Mouse (Mus musculus): ENCODE measurements at regions not wholly inside any gene's neighbourhood (a gene's known extent, or its start where the extent isn't known, plus 50 kb on each side); places are given as distances from the start of the nearest gene placed in this dataset.

DNA sequence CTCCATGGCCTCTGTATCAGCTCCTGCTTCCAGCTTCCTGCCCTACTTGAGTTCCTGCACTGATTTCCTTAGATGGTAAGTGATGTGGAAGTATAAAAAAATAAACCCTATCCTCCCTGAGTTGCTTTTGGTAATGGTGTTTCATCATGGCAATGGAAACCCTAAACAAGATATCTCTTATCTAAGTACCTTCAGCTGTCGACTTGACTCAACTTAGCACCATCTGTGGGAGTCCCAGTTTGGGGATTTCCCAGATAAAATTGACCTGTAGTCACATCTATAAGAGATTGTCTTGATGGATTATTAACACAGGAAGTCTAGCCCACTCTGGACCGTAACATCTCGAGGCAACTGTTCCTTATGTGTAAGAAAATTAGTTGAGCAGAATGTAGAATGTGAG, 570.2 kb upstream of the Gm10306 start:
- DNase-seq (ENCODE audit: low spot score), result no peak

DNA sequence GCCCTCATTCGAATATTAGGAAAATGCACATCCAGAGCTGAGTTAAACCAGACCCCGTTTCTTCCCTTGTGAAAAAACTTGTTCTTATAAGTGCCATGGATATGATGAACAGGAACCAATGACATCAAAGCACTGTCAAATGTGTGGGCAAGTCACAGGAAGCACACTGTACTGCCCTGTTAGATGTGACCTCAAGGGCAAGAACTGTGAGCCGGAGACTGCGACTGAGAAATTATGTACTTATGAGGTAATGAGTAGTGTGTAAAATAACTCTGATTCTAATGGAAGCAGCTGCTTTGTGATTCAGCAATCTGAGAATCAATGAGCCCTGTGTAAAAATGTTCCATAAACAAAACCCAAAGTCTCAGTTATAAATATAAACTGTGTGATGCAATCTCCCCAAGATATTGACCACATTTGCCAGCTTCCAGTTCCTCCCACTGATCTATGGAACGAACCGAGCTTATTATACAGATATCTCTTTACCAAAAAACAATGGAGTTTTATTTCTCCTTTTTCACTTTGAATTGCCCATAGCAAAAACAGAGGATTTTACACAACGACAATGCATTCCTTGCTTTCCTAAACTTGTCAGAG, 566.0 kb upstream of the Gm10306 start:
- no peak for DNase-seq (ENCODE audit: low spot score)

- DNase-seq (ENCODE audit: low spot score), result no peak
These were observed 550.5 kb upstream of the Gm10306 start for GRCm38 (mm10) chr4:94005818-94006217.

GRCm38 (mm10) chr4:94007088-94007768, 549.1 kb upstream of the Gm10306 start:
- peak; percentile 12 for DNase-seq (ENCODE audit: low spot score)

DNA sequence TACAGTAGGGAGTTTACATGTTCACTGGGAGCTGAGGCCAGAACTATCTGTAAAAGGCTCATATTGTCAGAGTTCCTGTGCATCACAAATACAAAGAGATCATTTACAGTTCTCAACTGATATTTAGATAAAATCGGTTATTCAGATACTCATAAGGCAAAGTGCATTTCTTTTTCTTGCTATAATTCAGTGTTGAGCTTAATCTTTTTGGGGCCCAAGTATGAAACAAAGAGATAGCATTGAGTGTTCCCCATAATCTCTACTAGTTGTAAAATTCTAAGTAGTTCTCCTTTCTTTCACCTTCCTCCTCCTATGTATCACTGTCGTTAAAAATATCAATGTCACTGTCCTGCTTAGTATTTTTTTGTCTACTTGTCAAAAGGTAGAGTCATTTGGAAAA, 540.6 kb upstream of the Gm10306 start:
- no peak for DNase-seq (ENCODE audit: low spot score)

- no peak for DNase-seq (ENCODE audit: low spot score)
These were observed 538.6 kb upstream of the Gm10306 start for GRCm38 (mm10) chr4:94017702-94018101.

DNA sequence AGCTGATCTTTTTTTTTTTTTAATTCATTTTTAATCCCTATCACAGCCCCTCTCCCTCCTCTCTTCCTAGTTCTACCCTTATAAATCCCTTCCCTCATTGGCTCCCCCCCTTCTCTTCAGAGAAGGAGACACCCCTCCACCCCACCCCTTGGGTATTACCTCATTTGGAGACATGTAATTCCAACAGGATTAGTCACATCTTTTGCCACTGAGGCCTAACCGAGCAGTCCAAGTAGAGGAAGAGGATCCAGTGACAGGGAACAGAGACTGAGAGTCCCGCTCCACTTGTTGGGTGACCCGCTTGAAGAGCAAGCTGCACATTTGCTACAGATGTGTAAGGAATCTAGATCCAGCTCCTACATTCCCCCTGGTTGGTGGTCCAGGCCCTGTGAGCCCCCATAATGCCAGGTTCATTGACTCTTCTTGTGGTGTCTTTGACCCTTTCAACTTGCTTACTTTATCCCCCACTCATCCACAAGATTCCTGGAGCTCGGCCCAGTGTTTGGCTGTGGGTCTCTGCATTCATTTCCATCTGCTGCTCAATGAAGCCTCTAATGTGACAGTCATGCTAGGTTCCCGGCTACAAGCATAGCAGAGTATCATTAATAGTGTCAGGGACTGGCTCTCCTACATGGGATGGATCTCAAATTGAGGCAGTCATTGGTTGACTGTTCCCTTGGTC, 506.6 kb upstream of the Gm10306 start:
- no peak for DNase-seq (ENCODE audit: low spot score)

DNA sequence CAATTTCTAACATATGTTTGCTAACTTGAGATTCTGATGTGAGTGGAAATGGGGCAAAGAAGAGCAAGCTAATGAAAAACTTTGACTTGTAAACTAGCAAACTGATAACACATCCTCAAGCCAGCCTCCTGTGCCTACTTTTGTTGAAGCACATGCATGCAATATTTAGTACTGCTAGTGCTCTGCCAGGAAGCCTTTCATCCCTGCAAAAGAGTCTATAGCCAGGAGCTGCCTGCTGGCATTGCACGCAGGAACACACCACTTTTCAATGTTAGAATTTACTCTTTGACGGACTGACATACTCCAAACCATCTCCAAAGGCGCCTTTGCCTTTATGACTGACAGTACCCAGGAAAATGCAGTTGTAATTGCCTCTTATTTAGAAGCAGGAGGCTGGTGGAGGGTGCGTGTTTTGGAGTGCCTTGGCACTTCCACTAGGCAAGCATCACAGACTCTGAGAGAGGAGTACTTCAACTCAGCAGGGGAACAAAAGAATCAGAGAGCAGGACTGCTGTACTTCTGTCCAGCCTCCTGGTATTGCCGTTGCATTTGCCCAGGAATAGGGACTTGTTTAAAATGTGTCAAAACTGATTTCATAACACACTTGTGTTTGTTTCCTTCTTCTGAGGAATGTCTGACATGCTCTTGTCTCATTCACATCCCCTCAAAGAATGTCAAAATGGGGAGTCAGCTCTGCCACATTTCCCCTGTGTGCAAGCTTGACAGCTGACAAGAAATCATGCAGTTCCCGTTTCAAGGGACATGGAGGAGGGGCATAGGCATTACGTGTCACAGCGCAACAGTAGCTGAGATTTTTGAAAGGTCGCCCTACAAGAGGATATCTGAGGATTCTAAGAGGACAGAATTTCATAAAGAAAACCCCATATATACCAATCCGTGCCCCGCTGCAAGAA, 503.8 kb upstream of the Gm10306 start:
- DNase-seq (ENCODE audit: low spot score), result no peak

DNA sequence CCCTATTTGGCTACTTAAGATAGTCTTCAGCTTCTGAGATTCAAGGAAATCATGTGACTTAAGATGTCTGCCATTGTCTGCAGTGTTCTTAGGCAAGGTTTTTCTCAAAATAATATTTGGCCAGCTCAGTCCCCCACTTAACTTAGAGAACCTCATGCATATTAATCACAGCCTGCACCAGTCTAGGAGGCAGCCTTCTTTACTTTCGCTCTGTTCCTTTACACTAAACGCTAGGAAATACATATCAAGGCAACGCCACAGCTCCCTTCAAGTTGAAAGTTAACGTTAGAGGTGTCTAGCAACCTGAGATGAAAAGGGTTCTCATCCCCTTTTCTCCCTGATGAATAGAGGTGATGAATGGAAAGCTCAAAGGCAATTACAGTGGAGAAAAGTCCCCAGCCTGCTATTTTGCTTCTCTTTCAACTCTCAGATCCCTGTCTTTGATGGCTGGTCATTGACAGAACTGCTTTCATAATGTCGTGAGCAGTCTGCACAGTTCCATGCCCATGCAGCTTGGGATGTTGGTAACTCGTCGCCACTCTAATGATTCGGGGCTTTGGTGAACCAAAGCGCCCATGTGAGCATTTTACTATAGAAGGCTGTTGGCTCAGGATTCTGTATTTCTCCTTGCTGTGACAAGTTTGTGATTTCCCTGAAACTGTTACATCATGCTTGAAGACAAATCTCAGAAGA, 483.0 kb upstream of the Gm10306 start:
- DNase-seq (ENCODE audit: low spot score), result no peak

- DNase-seq (ENCODE audit: low spot score), result no peak
These were observed 473.5 kb upstream of the Gm10306 start for GRCm38 (mm10) chr4:94082839-94083238.

- DNase-seq (ENCODE audit: low spot score), result no peak
These were observed 462.0 kb upstream of the Gm10306 start for GRCm38 (mm10) chr4:94094379-94094778.

GRCm38 (mm10) chr4:94106941-94107340, 449.4 kb upstream of the Gm10306 start:
- DNase-seq (ENCODE audit: low spot score), result no peak

- no peak for DNase-seq (ENCODE audit: low spot score)
These were observed 439.5 kb upstream of the Gm10306 start for GRCm38 (mm10) chr4:94116881-94117280.

DNA sequence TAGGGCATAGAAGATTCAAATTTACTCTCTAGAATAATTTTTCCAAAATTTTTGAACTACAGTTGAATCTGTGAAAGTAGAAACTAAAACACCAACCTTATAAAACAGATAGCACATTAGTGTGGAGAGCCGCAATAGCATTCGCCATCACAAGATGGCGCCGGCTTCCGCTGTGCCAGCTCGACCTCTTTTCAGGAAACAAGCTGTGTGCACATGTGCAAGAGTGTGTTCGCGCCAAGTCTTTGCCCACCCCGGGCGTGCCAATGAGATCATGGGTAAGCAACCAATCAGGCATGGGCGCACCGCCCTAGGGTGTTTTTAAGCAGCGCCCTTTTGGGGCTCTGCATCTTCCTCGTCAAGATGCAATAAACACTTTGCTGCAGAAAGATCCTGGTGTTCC, 432.2 kb upstream of the Gm10306 start:
- DNase-seq (ENCODE audit: low spot score), result no peak

DNA sequence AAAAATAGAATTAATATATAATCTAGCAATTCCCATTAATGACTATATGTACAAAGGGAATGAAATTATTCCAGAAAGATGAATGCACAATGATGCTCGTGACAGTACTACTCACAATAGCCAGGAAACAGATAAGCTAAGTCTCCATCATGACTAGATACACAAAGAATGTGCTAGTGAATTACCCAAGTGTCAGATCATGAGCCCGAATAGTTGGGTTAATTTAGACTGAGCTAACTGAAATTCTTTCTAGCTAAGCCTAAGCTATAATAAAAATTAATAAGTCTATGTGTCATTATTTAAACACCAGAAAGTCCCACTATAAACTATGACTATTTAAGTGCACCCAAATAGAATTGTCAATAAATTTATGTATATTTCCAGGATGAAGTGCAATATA, 418.4 kb upstream of the Gm10306 start:
- DNase-seq (ENCODE audit: low spot score), result no peak

- DNase-seq (ENCODE audit: low spot score), result no peak
These were observed 411.2 kb upstream of the Gm10306 start for GRCm38 (mm10) chr4:94144901-94145801.

DNA sequence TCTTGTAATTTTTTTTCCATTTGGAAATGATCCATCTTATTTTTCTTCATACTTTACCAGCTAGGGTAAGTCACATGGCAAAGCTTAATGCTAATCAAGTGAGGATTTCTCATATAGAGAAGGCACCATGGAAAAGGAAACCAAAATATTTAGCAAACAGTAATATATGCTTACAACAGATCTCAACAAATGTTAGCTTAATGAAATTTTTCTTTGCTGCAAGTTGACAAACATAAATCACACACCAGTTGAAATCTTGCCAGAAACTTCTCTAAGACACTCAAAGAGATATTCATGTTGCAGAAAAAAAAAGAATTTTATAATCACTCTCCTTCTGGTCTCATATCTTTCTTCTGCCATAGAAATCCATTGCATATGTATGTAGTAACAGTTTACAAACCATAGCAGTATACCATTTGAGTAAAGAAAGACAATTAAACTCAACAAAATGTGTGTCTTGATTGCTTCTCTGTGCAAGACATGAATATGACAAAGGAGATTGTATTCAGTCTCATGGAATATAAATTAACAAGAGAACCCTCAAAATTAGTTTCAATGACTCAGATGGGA, 408.3 kb upstream of the Gm10306 start:
- no peak for DNase-seq (ENCODE audit: low spot score)

DNA sequence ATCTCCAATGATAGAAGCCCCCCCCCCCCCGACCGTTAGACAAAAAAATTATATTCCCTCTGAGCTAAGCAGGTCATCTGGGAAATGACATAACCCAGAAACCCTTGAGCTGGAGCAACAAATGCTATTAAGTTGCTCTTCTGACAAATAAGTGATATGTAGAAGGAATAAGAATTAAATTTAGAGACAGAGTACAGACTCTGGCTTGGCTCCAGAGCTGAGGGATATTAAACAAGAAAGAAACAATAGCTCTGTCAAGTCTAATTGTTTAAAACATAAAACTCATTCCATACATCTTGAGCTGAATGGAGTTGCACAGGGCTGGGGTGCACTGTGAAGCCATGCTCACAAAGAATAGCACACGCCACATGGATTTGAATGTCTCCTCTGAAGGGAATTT, 407.3 kb upstream of the Gm10306 start:
- DNase-seq (ENCODE audit: low spot score), result no peak

- no peak for DNase-seq (ENCODE audit: low spot score)
These were observed 395.7 kb upstream of the Gm10306 start for GRCm38 (mm10) chr4:94160620-94161019.

DNA sequence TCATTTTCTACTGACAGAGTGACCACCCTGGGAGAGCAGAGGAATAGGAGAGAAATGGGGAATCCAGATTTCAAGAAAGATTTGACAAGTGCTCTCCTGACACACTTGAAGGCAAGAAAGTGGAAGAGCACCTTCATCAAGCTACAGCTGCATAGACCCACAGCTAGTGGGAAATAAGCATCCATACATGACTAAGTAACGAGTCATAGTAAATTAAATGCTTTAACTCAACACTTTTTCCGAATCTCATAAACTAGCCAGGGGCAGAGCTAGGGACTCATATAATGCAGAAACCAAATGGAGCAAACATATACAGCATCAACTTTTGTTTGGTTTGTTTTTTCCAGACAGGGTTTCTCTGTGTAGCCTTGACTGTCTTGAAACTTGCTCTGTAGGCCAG, 383.2 kb upstream of the Gm10306 start:
- no peak for DNase-seq (ENCODE audit: low spot score)

Measured in urinary bladder, postnatal 25 days (tissue).